Mouse (Mus musculus): ENCODE results near the gene Rad23a.

Rad23a gene

GRCm38 (mm10) chr8:84840248-84840999 lies at the start of gene Rad23a:
Rad23a (minus strand) TSS chr8:84840665.
- ChIA-PET POLR2A (interaction anchor here (0.6 to 26.4 kb wide), 63 partner anchors 6 to 774 kb away, joined by 3 to 705 read pairs (median 4); partner anchors contain the start of genes Farsa (in 4 of the 4), Gcdh (in 3 of the 4), Syce2 (in 3 of the 4) and Calr (in 1 of the 4)), CTCF (interaction anchor here in 3 of 4 experiments (0.7 to 1.7 kb wide), 9 partner anchors 18 to 153 kb away, joined by 3 to 9 read pairs (median 4); partner anchors contain the start of genes Dand5 (in 1 of the 3), Nacc1 (in 1 of the 3) and Syce2 (in 1 of the 3))

GRCm38 (mm10) chr8:84889141-84889540 lies 48.7 kb upstream of the Rad23a start:
- ChIA-PET POLR2A (interaction anchor here in 2 of 4 experiments (0.8 to 6.5 kb wide), 8 partner anchors 9 to 55 kb away, joined by 3 to 115 read pairs (median 4); partner anchors contain the start of genes Klf1 (in 2 of the 2) and Syce2 (in 1 of the 2)), CTCF (interaction anchor here in 3 of 4 experiments (0.5 to 1.8 kb wide), 4 partner anchors 26 to 152 kb away, joined by 3 to 5 read pairs (median 4); no protein-coding TSS in a partner anchor)

- POLR2A ChIA-PET, result interaction anchor here in 2 of 4 experiments (1.0 to 4.1 kb wide), 4 partner anchors 9 to 16 kb away, joined by 3 to 19 read pairs (median 4); partner anchors contain the start of genes Klf1 (in 1 of the 2) and Syce2 (in 1 of the 2)
Measured at GRCm38 (mm10) chr8:84888280-84888679, 47.8 kb upstream of the Rad23a start.

GRCm38 (mm10) chr8:84884728-84885127 lies 44.3 kb upstream of the Rad23a start:
- CTCF ChIA-PET, result interaction anchor here in 1 of 4 experiments (1.4 kb wide), 1 partner anchor 18 kb away, joined by 3 read pairs; no protein-coding TSS in a partner anchor
- POLR2A ChIA-PET, result interaction anchor here in 2 of 4 experiments (0.9 to 5.6 kb wide), 8 partner anchors 8 to 38 kb away, joined by 3 to 46 read pairs (median 20); partner anchors contain the start of genes Gcdh (in 2 of the 2), Calr (in 1 of the 2), Farsa (in 1 of the 2) and Syce2 (in 1 of the 2)

More at GRCm38 (mm10) chr8:84888280-84888679, 47.8 kb upstream of the Rad23a start:
- CTCF ChIA-PET, result interaction anchor here in 2 of 4 experiments (0.6 to 1.8 kb wide), 2 partner anchors 40 to 78 kb away, joined by 5 read pairs; no protein-coding TSS in a partner anchor

GRCm38 (mm10) chr8:84878915-84879314 lies 38.5 kb upstream of the Rad23a start:
- ChIA-PET POLR2A (interaction anchor here (0.6 to 3.2 kb wide), 11 partner anchors 9 to 1281 kb away, joined by 3 to 12 read pairs (median 4); partner anchors contain the start of genes Farsa (in 1 of the 4), Gcdh (in 1 of the 4) and Klf1 (in 1 of the 4)), CTCF (interaction anchor here in 1 of 4 experiments (1.5 kb wide), 1 partner anchor 24 kb away, joined by 6 read pairs; no protein-coding TSS in a partner anchor)

- ChIA-PET CTCF (interaction anchor here in 2 of 4 experiments (0.7 to 1.5 kb wide), 4 partner anchors 26 to 168 kb away, joined by 3 to 6 read pairs (median 3); no protein-coding TSS in a partner anchor), POLR2A (interaction anchor here (0.7 to 3.2 kb wide), 24 partner anchors 12 to 194 kb away, joined by 3 to 12 read pairs (median 4); partner anchors contain the start of genes Calr (in 3 of the 4), Dhps (in 1 of the 4), Dnase2a (in 1 of the 4) and Farsa (in 1 of the 4))
Measured at GRCm38 (mm10) chr8:84877297-84878035, 37.0 kb upstream of the Rad23a start.

GRCm38 (mm10) chr8:84874339-84874738 lies 33.9 kb upstream of the Rad23a start:
- ChIA-PET CTCF (no interaction called here), POLR2A (interaction anchor here in 2 of 4 experiments (1.0 to 23.0 kb wide), 8 partner anchors 9 to 41 kb away, joined by 3 to 705 read pairs (median 5); partner anchors contain the start of genes Calr (in 2 of the 2), Gadd45gip1 (in 2 of the 2), Rad23a (in 2 of the 2) and Gcdh (in 1 of the 2))

- CTCF ChIA-PET, result interaction anchor here in 3 of 4 experiments (1.3 to 2.7 kb wide), 6 partner anchors 10 to 57 kb away, joined by 5 to 18 read pairs (median 7); partner anchors contain the start of genes Gcdh (in 1 of the 3) and Klf1 (in 1 of the 3)
Measured at GRCm38 (mm10) chr8:84873016-84873415, 32.6 kb upstream of the Rad23a start.

GRCm38 (mm10) chr8:84872309-84872965 lies 32.0 kb upstream of the Rad23a start:
- CTCF ChIA-PET, result interaction anchor here in 3 of 4 experiments (0.9 to 2.7 kb wide), 13 partner anchors 9 to 169 kb away, joined by 3 to 18 read pairs (median 5); partner anchors contain the start of genes Farsa (in 1 of the 3), Gcdh (in 1 of the 3), Klf1 (in 1 of the 3) and Rad23a (in 1 of the 3)
- POLR2A ChIA-PET, result interaction anchor here (0.7 to 23.0 kb wide), 47 partner anchors 8 to 426 kb away, joined by 3 to 705 read pairs (median 5); partner anchors contain the start of genes Calr (in 4 of the 4), Farsa (in 4 of the 4), Gcdh (in 3 of the 4) and Rad23a (in 3 of the 4)

More at GRCm38 (mm10) chr8:84873016-84873415, 32.6 kb upstream of the Rad23a start:
- POLR2A ChIA-PET, result interaction anchor here (0.7 to 23.0 kb wide), 25 partner anchors 9 to 198 kb away, joined by 3 to 705 read pairs (median 11); partner anchors contain the start of genes Calr (in 3 of the 4), Farsa (in 2 of the 4), Gadd45gip1 (in 2 of the 4) and Gcdh (in 2 of the 4)

GRCm38 (mm10) chr8:84871376-84872308 lies 31.2 kb upstream of the Rad23a start, which contains the start of gene Syce2:
Syce2 (plus strand) TSS chr8:84872111.
- POLR2A ChIA-PET, result interaction anchor here (0.7 to 23.0 kb wide), 58 partner anchors 7 to 1785 kb away, joined by 3 to 705 read pairs (median 5); partner anchors contain the start of genes Calr (in 4 of the 4), Farsa (in 4 of the 4), Gcdh (in 3 of the 4) and Rad23a (in 3 of the 4)
- CTCF ChIA-PET, result interaction anchor here in 3 of 4 experiments (0.6 to 2.7 kb wide), 18 partner anchors 8 to 508 kb away, joined by 3 to 18 read pairs (median 4); partner anchors contain the start of genes Farsa (in 1 of the 3), Gcdh (in 1 of the 3), Klf1 (in 1 of the 3) and Rad23a (in 1 of the 3)

- ChIA-PET POLR2A (interaction anchor here (0.6 to 23.0 kb wide), 69 partner anchors 10 to 587 kb away, joined by 3 to 705 read pairs (median 4); partner anchors contain the start of genes Calr (in 4 of the 4), Rad23a (in 4 of the 4), Syce2 (in 4 of the 4) and Tnpo2 (in 3 of the 4)), CTCF (interaction anchor here in 3 of 4 experiments (0.6 to 1.8 kb wide), 11 partner anchors 10 to 180 kb away, joined by 3 to 9 read pairs (median 3); partner anchors contain the start of genes Calr (in 1 of the 3), Dnase2a (in 1 of the 3), Syce2 (in 1 of the 3) and Tnpo2 (in 1 of the 3))
Measured at GRCm38 (mm10) chr8:84856864-84857441, 16.5 kb upstream of the Rad23a start, which contains the start of gene Farsa. Farsa (plus strand) TSS chr8:84856989.

- ChIA-PET POLR2A (interaction anchor here (0.6 to 23.0 kb wide), 59 partner anchors 9 to 586 kb away, joined by 3 to 705 read pairs (median 5); partner anchors contain the start of genes Calr (in 4 of the 4), Rad23a (in 4 of the 4), Syce2 (in 4 of the 4) and Tnpo2 (in 3 of the 4)), CTCF (interaction anchor here in 3 of 4 experiments (0.6 to 1.8 kb wide), 8 partner anchors 9 to 140 kb away, joined by 3 to 9 read pairs (median 4); partner anchors contain the start of genes Calr (in 1 of the 3) and Dnase2a (in 1 of the 3))
Measured at GRCm38 (mm10) chr8:84856434-84856833, 16.0 kb upstream of the Rad23a start.

GRCm38 (mm10) chr8:84847684-84848435 lies 7.4 kb upstream of the Rad23a start:
- ChIA-PET POLR2A (interaction anchor here (0.5 to 26.4 kb wide), 117 partner anchors 9 to 828 kb away, joined by 3 to 705 read pairs (median 7); partner anchors contain the start of genes Farsa (in 4 of the 4), Syce2 (in 4 of the 4), Gcdh (in 3 of the 4) and Dand5 (in 2 of the 4)), CTCF (interaction anchor here in 3 of 4 experiments (0.6 to 3.0 kb wide), 6 partner anchors 9 to 142 kb away, joined by 3 to 9 read pairs (median 5); partner anchors contain the start of genes Farsa (in 1 of the 3) and Syce2 (in 1 of the 3))

Measured in embryonic stem cell, embryonic (primary cell).